Mouse (Mus musculus): ENCODE data around the gene Gab1.

The Gab1 gene

DNA sequence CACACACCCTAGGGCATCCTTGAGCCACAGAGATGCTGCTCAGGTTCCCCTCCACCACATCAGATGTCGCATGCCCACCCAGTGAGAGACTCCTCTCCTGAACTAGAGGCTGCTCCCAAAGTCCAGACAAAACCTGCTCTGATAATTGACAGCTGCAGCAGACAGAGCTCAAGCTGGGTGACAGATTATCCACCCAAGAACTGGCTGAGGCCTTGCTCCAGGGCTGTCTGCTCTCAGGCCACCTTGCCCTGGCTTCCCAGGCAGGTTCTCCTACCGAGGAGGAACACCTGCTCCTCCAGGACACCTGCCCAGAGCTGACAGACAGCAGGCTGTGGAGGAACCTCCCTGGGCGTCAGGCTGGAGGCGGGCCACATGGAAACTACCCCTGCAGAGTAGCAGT is 7.6 kb downstream of the Gab1 start:
- DNase-seq (ENCODE audit: low spot score): no peak

- no peak for DNase-seq (ENCODE audit: low spot score)
These were observed 8.9 kb downstream of the Gab1 start for GRCm38 (mm10) chr8:80871400-80871799.

DNA sequence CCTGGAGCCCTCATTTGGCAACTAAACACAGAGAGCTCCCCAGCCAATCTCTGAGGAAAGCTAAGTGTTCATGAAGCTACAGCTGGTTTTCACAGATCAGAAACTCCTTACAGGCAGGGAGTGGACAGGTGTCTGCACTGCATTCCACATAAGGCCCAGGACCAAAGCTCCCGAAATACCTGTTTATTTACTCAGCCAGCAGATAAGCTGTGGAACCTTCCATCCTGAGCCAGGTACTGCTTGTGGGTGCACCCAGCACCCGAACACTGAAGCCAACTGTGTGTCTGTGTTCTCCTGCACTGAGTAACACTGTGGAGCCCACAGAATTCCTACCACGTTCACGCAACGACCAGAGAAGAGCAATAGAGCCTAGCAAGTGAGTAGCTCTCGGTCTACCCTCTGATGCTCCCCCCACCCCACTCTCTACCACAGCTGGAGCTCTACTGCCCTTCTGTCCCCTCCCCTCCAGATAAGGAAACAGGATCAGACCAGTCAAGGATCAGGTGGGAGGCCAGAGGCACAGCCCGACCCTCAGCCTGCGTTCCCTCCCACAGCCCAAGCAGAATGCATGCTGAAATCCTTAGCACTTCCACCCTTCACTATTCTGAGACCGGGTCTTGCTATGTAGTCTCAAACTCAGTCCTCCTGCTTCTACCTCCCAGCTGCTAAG is 9.6 kb downstream of the Gab1 start:
- DNase-seq (ENCODE audit: low spot score): no peak

- DNase-seq (ENCODE audit: low spot score): no peak
These were observed 10.4 kb downstream of the Gab1 start for GRCm38 (mm10) chr8:80869881-80870328.

DNA sequence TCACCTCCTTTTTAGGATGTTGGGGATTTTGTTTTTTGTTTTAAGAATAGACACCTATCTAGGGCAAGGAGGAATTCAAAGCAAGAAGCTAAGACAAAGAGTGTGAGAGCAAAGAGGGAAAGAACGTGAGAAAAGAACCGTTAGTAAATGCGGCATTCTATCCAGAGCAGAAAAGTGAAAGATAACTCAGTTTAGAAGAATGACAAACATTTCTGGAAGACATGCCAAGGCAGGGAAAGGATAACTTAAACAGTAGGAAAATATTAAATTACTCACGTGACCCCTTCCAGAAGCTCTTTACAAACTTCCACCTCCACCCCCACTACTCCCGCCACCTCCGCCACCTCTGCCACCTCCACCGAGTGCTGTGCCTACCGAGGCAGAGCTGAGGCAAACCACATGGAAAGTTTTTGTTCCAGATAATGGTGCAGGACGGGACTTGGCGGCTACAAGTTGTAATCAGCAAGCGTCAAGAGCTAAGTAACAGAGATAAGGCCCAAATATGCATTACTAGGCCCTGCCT is 11.5 kb downstream of the Gab1 start:
- no peak for DNase-seq (ENCODE audit: low spot score)

DNA sequence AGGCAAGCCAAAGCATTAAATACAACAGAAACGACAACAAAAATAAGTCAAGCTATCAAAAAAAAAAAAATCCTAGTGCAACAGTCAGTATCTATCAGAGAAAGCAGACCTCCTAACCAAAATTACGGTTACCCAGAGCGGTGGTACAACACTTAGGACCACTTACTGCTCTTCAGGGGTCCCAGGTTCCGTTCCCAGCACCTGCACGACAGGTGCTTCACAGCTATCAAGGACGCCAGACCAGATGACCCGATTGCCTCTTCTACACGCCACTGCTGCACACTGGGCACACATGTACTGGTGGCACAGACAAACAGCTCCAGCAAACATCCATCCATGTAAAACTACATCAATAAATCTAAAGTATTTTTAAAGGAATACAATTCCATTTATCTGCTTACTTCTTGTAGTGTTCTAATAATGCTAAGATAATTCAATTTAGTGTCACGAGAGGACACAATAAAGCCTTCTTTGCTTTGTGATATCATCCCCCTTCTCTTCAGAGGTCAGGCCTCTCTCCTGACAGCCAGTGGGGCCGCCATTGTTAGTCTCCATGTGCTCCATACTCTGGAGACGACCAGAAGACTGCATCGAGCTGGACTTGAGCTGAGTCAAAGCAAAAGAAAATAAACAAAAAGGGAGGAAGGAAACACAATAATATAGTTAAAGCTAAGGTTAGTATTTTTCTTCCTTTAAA is 12.2 kb downstream of the Gab1 start:
- no peak for DNase-seq (ENCODE audit: low spot score)

DNA sequence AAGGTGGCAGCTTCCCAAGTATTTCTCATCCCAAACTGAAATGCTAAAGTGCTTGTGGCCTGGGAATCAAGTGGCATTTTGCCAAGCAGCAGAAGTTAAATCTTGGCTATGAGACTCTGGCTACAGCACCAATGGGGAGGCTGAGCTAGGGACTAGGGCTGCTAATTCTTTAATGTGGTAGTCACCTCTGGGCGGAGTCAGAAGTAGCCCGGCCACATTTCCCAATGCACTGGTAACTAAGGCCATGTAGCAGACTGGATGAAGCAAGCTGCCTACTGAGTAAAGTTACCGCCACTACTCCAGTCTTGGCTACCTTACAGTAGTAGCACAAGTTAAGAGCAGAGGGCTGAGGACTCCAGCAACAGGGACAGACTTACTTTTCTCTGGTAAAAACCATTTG is 12.7 kb downstream of the Gab1 start:
- no peak for DNase-seq (ENCODE audit: low spot score)

GRCm38 (mm10) chr8:80865181-80865784 is 15.0 kb downstream of the Gab1 start:
- DNase-seq (ENCODE audit: low spot score): no peak

DNA sequence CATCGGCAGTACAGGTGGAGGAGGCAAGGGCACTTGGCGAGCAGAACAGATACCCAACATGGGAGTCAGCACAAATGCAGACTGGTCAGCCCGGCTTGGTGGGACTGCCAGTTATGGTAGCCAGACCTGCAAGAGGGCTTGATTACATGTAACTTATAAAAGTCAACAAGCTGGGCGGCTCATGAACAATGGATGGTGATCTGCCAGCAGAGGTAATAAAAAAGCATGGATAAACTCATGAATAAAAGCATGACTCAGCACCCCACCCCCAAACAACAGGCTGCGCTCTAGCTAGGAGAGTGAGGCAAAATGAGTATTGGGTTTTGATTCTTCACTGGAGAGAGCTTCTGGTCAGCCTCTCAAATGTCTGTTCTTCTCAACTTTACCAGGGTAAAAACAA is 16.9 kb downstream of the Gab1 start:
- no peak for DNase-seq (ENCODE audit: low spot score)

- no peak for DNase-seq (ENCODE audit: low spot score)
These were observed 21.0 kb downstream of the Gab1 start for GRCm38 (mm10) chr8:80859180-80859775.

DNA sequence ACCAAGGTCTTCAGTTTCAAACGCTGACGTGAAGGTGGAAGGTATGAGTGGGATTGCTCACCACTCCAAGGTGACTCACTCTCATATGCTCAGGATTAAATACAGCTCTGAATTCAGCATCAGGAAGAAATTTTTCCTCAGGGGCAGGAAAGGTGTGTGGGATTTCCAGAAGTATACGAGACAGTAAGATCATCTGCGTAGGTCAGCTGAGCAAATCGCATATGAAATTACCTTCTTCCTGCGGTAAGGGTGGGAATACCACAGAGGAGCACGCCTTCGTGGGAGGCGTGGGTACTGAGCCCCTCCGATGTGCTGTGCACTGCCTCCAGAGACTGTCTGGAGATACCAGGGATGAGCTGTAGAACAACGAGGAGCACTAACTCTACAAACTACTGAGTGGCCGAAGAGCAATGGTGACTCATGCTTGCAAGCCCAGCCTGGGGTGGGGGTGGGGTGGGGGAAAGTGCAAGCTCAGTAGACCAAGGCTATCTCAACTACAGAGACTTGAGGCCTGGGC is 22.4 kb downstream of the Gab1 start:
- no peak for DNase-seq (ENCODE audit: low spot score)

- no peak for DNase-seq (ENCODE audit: low spot score)
These were observed 23.2 kb downstream of the Gab1 start for GRCm38 (mm10) chr8:80857128-80857527.

DNA sequence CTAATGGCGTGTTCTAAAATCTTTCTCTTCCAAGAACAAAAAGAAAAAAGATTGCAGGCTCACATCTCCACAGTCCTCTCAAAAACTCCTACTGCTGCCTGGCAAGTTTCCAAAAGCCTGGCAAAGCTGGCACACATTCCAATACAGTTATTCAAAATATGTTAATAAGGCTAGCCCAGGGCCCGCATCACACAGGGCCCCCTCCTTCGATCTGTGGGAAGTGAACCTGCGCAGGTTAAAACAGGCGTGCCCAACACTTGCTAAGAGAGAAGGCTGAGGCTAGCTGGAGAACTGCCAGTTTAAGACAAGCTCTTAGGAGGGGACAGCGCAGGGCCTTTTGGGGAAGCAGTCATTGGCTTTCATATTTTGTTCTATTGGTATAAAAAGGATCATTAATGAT is 23.7 kb downstream of the Gab1 start:
- no peak for DNase-seq (ENCODE audit: low spot score)

GRCm38 (mm10) chr8:80853622-80854021 is 26.7 kb downstream of the Gab1 start:
- DNase-seq (ENCODE audit: low spot score): no peak

DNA sequence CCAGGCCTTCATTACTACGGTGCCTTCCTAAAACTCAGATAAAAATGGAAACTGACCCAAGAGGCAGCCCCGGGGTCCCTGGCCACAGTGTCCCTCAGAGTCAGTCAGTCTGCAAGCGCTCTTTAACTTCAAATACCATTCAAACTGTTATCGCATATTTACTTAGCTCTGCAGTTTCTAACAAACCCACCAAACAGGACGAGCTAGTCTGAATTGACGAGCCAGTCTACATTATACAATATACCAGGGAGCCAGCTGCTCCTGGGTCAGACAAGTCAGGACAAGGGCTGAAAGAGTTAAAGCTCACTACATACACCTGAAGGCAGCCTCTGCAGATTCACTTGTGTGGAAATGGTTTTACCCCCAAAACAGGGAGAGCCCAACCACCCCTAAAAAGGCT is 27.1 kb downstream of the Gab1 start:
- DNase-seq (ENCODE audit: low spot score): no peak

DNA sequence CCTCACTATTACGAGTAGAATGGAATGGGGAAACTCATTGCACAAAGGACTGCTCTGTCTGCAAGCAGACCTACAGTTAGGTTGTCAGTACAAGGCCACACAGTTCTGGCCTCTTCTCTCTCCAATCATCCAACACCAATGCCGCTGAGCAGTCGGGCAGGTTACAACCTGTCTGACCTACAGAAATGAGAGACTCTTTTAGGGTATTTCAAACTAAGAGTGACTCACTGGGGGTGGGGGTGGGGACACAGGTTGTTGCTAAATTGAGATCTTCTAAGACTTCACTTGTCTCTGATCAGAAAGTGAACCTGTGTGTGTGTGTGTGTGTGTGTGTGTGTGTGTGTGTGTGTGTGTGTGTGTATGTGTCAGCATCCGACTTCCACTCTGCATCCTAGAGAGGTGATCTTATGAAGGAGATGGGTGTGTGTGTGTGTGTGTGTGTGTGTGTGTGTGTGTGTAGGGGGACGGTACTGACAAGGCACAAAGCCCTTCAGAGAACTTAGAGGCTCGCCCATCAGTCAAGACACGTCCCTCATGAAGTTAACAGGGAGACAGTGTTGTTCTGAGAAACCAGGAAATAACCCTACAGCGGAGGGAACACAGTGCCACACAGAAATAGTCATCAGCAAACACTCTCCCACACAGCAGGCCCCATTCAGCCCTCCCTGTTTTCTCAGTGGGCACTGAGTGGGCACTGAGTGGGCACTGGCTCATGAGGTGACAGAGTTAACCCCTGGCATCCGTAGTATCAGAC is 27.7 kb downstream of the Gab1 start:
- DNase-seq (ENCODE audit: low spot score): no peak

- no peak for DNase-seq (ENCODE audit: low spot score)
These were observed 28.7 kb downstream of the Gab1 start for GRCm38 (mm10) chr8:80851648-80852047.

DNA sequence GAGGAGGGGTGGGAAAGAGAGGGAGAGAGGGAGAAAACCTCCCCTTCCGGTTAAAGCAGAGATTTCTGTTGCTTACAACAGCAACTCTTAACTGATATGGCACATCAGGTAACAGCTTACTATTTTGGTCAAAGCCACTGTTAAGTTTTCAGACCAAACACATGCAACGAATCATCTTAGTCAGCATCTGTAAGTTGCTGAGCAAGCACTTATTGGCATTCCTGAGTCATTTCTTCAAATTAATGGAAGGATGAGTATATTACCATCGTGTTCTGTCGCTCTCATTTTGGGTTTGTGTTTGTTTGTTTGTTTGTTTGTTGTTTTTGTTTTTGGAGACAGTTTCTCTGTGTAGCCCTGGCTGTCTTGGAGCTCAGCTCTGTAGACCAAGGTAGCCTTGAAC is 30.3 kb downstream of the Gab1 start:
- no peak for DNase-seq (ENCODE audit: low spot score)

DNA sequence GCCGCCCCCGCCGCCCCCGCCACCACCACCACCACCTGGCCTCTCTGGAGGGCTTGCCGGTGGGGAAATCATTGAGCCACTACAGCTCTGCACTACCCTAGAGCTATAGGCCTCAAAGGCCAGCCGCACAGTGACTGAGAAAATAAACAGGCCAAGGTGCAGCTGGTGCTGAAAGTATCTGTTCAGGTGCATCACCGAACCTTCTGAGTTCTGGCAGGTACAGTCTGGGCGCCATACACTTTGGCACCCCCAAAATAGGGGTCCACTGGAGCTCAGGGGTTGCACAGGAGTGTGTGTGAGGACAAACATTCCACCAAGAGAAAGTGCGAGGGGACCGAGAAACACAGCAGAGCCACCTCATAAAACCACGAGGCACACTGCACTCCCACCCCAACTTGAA is 31.7 kb downstream of the Gab1 start:
- DNase-seq (ENCODE audit: low spot score): no peak

- no peak for DNase-seq (ENCODE audit: low spot score)
These were observed 32.4 kb downstream of the Gab1 start for GRCm38 (mm10) chr8:80847912-80848311.

DNA sequence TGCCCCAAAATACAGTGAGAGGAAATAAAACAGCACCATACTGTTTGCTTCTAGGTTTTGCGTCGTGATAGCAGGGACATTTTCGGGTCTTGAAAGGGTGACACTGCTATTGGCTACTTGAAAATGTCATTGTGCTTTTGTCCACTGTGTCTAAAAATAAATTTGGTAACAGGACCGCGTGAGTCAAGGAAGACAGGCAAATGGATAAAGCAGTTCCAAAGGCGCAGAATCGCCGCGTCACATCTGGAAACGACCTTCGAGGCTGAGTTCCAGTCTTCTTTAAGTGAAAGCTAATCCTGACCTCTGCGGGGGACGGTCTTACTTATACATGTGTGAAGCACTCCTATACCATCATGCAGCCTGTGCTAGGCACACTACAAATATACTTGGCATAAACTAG is 35.0 kb downstream of the Gab1 start:
- no peak for DNase-seq (ENCODE audit: low spot score)
